Mouse (Mus musculus): ENCODE results near the gene Bola1.

Gene Bola1

DNA sequence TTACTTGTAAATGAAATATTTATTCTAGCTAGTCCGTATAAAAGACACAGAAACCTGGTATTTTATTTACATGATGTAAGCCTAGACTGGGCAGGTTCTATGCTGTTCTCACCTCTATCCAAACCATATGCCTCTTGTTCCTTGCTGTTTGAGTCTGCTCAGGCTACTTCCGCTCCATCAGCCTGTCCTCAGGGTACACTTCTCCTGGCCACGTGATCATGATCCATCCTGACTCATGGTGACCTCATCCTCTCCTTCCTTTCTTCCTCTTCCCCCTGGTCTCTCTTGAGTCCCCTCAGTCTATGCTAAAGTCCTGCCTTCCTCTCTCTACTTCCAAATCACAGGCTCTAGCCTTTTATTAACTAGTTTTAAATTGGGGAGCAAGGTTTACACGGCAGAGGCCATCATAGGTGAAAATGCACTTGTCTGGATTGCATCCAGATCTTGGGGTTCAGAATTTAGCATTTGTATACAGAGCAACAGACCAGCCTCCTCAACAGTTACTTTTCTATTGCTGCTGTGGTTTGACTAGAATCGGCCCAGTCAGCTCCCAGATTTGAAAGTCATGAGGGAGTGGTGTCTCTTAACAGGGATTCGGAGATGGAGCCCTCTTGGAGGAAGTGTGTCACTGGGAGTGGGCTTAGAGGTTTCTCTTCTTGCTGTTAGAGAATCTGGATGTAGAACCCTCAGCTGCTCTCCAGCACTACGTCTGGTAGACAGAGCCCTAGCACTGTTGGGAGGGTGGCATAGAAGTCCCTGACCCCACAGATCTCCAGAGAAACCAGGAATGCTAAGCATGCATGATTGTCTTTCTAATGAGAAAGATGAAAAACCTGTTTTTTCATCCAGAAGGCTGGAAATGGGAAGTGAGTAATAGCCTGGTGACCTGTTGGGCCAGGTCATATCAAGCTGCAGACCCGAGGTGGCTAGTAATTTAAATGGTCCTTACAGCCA lies 7.5 kb upstream of the Bola1 start:
- CTCF ChIA-PET, result no interaction called here

DNA sequence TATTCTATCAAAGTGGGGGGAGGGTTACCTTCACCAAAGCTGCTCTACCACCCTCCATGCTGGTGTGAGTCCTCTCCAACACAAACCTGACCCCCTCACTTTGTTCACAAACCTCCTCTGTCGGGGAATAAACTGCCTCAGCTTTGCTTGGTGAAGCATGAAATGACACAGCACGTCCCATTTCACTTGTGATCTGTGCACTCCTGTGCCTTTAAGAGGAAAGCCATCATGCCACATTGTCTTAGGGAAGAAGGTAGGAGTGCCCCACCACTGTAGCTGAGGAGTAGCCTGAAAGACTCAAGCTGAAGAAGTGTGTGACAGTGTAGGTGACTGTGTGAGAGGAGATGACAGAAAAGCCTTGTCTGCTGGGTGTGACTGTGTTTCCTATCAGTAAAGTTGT lies 5.9 kb upstream of the Bola1 start:
- CTCF ChIA-PET, result no interaction called here

DNA sequence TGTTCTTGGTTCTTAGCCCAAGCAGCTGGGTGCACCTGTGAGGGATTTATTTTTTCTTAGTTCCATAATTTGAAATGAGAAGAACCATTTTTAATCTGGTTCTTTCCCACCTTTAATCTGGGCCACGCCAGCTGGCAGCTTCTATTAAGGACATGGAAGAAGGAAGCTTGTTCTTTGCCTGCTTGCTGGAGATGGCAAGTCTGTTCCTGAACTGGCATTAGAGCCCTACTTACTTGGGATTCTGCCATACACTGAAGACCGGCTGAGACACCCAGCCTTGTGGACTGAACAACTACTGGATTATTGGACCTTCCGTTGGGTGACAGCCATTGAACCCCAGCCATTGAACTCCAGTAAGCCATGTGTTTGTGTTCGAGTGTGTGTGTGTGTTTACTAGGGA lies 3.3 kb upstream of the Bola1 start:
- CTCF ChIA-PET, result interaction anchor here (0.8 to 1.0 kb wide), 2 partner anchors 11 to 272 kb away, joined by 4 to 6 read pairs; no protein-coding TSS in a partner anchor

DNA sequence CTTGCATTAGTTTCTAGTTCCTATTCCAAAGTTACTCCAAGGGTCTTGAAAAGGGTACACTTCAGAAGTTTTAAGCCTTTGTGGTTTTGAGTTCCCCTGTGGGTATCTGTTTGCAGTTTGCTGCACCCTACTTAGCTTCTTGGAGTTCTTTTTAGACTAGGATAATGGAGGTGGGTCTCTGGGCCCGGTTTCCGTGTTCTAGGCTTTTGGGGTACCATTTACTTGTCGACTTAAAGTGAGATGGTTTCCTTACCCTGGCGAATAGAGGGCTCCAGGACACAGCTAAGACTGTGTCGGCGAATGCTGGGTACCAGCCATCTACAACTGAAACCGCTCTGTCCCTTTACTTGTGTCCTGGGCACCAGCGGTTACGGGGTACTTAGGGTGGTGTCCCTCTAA lies 2.1 kb upstream of the Bola1 start:
- CTCF ChIA-PET, result no interaction called here

DNA sequence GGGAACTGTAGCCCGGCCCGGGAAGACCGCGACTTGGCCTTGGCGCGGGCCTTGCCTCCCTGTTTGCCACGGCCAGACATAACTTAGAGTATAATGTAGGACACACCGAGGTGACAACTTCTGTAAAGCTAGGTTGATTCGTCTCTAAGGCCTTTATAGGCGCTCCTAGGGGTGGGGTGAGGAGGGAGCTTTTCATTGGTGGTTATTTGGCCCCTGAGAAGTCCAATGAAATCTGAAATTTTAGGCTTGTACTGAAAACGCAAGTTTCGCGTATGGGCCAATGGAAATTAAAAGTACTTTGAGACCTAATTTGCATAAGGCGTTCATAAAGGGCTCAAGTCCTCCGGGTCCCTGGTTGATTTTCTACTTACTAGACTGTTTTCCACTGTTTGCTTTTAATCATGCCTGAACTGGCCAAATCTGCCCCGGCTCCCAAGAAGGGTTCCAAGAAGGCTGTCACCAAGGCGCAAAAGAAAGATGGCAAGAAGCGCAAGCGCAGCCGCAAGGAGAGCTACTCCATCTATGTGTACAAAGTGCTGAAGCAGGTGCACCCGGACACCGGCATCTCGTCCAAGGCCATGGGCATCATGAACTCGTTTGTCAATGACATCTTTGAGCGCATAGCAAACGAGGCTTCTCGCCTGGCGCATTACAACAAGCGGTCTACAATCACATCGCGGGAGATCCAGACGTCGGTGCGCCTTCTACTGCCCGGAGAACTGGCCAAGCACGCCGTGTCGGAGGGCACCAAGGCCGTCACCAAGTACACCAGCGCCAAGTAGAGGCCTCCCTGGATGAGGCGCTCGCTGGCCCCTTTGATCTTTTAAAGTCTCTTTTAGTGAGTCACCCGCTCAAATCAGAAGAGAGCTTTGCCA lies 1.5 kb upstream of the Bola1 start, which contains the start of the genes Hist2h2ac and Hist2h2be:
Hist2h2ac (minus strand) TSS at position 116 of the 875 bp plus-strand sequence.
Hist2h2be (plus strand) TSS at position 355 of the 875 bp plus-strand sequence.
- CTCF ChIA-PET, result no interaction called here

- CTCF ChIA-PET, result interaction anchor here (0.5 kb wide), 1 partner anchor 23 kb away, joined by 9 read pairs; no protein-coding TSS in a partner anchor
Measured at GRCm38 (mm10) chr3:96220131-96220764, 739 bp upstream of the Bola1 start.

DNA sequence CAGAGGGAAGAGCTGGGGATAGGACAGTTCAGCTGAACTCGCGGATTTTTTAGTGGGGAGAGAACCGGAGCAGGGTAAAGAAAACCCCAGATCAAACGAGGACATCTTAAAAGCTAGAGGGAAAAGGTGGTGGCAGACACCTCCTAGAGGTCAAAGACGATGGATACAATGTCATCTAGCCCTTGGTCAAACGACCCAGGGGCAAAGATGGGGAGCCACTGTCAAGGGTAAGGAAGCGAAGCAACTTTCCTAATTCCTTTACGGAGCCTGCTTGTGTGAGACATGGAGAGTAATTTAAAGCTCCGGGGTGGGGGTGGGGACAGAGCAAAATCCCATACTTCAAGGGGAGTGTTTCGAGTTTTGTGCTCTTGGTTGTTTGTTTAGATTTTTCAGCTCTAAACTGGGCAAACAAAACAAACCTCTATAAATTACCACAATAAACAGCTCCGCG lies 293 bp downstream of the Bola1 start:
- CTCF ChIA-PET, result interaction anchor here (0.6 to 1.3 kb wide), 3 partner anchors 20 to 129 kb away, joined by 3 read pairs; no protein-coding TSS in a partner anchor

DNA sequence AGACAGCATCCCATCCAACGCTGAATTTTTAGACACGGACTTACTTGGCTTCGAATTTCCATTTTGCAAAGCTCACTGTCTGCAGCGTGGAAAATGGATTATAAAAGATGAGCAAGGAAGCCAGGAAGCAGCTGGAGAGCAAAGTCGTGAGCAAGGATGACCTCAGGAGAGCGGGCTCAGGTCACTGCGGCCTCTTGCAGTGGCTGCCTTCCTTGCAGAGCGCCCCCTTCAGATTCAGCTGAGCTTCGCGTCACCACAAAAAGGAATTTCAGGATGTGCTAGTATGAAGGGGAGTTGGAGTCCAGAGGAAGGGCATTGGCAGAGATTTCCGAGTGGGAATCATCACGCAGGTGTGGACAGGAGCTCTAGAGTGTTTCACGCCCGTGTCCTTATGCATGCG lies 10.3 kb downstream of the Bola1 start:
- CTCF ChIA-PET, result interaction anchor here (0.6 kb wide), 1 partner anchor 63 kb away, joined by 9 read pairs; no protein-coding TSS in a partner anchor

- CTCF ChIA-PET, result no interaction called here
Measured at GRCm38 (mm10) chr3:96207819-96208218, 11.7 kb downstream of the Bola1 start.

DNA sequence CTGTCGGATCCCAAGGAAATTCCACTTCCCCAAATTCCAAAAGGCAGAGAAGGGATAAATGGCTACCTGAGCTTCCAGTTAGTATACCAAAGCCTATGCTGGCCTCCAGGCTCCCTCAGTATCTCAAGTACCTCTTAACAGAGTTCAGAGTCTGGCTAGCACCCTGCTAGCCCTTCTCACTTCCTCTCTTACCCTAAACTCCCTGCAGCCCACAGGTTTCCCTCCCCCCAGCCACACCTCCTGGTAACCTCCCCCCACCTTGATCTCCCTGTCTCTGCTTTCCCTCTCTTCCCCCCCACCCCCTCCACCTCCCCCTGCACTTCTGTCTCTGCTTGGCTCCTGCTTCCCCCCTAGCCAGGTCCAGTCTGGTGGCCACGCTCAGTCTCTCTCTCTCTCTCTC lies 19.8 kb downstream of the Bola1 start:
- CTCF ChIA-PET, result interaction anchor here (1.1 kb wide), 1 partner anchor 19 kb away, joined by 3 read pairs; no protein-coding TSS in a partner anchor

DNA sequence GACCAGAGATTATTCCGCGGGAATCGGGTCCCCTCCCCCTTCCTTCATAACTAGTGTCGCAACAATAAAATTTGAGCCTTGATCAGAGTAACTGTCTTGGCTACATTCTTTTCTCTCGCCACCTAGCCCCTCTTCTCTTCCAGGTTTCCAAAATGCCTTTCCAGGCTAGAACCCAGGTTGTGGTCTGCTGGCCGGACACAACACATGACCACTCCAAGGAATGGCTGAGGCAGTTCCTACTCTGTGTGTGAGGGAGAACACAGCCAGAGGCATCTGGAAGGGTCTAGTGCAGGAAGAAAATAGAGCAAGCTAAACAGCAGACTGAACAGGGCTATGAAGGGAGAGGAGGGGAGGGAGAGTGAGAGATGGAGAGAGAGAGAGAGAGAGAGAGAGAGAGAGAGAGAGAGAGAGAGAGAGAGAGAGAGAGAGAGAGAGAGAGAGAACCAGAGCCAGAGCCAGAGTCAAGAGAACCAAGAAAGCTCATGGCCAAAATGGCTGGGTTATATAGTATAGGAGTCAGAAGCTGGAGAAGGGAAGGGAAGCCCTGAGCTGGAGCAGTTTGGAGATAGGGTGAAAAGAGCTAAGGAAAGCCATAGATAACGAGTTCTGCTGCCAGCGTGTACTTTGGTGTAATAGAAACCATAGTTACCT lies 20.8 kb downstream of the Bola1 start:
- CTCF ChIA-PET, result interaction anchor here (0.5 to 1.1 kb wide), 3 partner anchors 20 to 363 kb away, joined by 3 to 4 read pairs (median 3); no protein-coding TSS in a partner anchor

- CTCF ChIA-PET, result interaction anchor here (0.5 to 0.7 kb wide), 3 partner anchors 43 to 364 kb away, joined by 3 to 4 read pairs (median 4); no protein-coding TSS in a partner anchor
Measured at GRCm38 (mm10) chr3:96198181-96198580, 21.3 kb downstream of the Bola1 start.

DNA sequence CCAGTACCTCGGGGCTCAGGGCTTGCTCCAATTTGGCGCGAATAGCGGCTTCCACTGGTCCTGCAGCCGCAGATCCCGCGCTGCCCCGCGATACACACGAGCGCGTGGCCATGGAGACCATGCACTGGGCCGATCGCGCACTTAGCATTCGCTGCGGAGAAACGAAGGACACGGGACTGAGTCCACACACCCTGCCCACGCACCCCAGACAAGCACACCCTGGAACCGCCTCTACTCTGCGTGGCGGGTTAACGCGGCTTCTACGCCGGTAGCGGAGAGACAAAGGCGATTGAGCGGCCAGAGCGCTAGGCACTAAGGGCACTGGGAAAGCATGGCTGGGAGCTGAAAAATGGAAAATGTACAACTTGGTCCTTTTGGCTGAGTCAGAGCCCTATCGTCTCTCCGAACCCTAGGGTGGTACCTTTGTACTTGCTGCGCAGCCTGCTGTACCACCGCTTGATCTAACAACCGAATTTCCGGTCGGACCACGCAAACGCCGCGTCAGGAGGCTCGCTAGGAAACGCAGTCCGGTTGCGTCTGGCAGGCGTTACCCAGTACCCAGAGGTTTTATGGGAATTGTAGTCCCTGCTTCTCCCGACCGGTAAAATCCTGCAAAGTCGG lies 22.3 kb downstream of the Bola1 start:
- CTCF ChIA-PET, result interaction anchor here (0.5 to 1.1 kb wide), 4 partner anchors 10 to 215 kb away, joined by 3 to 4 read pairs (median 4); no protein-coding TSS in a partner anchor

GRCm38 (mm10) chr3:96196437-96197128 lies 22.9 kb downstream of the Bola1 start:
- CTCF ChIA-PET, result interaction anchor here (0.5 to 1.1 kb wide), 4 partner anchors 9 to 57 kb away, joined by 3 to 4 read pairs (median 4); no protein-coding TSS in a partner anchor

GRCm38 (mm10) chr3:96195616-96196313 lies 23.7 kb downstream of the Bola1 start:
- CTCF ChIA-PET, result interaction anchor here (0.7 to 1.1 kb wide), 3 partner anchors 8 to 56 kb away, joined by 3 to 4 read pairs (median 3); no protein-coding TSS in a partner anchor

GRCm38 (mm10) chr3:96194966-96195365 lies 24.5 kb downstream of the Bola1 start:
- CTCF ChIA-PET, result no interaction called here

GRCm38 (mm10) chr3:96192977-96193376 lies 26.5 kb downstream of the Bola1 start:
- CTCF ChIA-PET, result no interaction called here

DNA sequence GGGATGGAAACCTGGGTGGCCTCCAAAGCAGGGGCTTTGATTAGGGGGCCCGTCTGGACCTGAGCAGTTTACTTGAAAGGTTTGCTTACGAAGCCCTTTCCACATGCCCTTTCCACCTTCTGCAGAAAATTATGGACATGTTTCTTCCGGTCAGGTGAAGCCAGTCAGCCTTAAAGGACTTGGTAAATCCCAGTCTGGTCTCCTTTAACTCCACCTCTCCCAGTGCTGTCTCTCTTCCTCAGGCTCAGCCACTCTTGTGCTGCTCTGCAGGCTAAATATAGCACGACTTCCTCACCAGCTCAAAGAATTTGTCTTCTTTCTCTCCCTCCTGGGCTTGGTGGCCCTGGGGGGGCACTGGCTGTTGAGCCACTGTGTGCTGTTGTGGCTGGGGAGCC lies 37.1 kb downstream of the Bola1 start:
- CTCF ChIA-PET, result no interaction called here

All from spleen, embryonic (tissue).